Mouse (Mus musculus) thymus, adult 2 months (tissue): ENCODE measurements around the gene Abca1.

Source experiments
- CTCF ChIP-seq: fragments of 200-500 bp; IDR thresholded peaks from 2 replicates; pipeline ENCODE4 v1.5.1; 2012; ENCODE audit warnings: mild to moderate bottlenecking, control low read depth, low read length, moderate library complexity, borderline replicate concordance; ENCODE audit not compliant: control insufficient read depth, poor library complexity, insufficient read depth; ENCODE audit errors: extremely low read depth
- POLR2A ChIP-seq: fragments of 200-500 bp; IDR thresholded peaks from 2 replicates; pipeline ENCODE4 v1.6.1; 2012; ENCODE audit warnings: mild to moderate bottlenecking, low read length, control low read depth, moderate library complexity; ENCODE audit not compliant: control insufficient read depth, poor library complexity, insufficient read depth; ENCODE audit errors: extremely low read depth

- TF ChIP-seq CTCF = no peak
- no peak for TF ChIP-seq POLR2A
Measured at GRCm38 (mm10) chr4:53144571-53144970, 15.1 kb downstream of the Abca1 start.
